Mouse (Mus musculus) lung, adult 2 months (tissue): Measurements from ENCODE around the gene Dexi.

Source experiments
- CTCF ChIP-seq: fragments of 200-500 bp; IDR thresholded peaks from 2 replicates; pipeline ENCODE4 v1.5.1; 2011; ENCODE audit warnings: mild to moderate bottlenecking, low read length, control low read depth; ENCODE audit not compliant: insufficient read depth
- POLR2A ChIP-seq: fragments of 200-500 bp; IDR thresholded peaks from 2 replicates; pipeline ENCODE4 v1.6.1; 2011; ENCODE audit warnings: low read depth, mild to moderate bottlenecking, control low read depth, low read length, borderline replicate concordance; ENCODE audit errors: extremely low read depth

DNA sequence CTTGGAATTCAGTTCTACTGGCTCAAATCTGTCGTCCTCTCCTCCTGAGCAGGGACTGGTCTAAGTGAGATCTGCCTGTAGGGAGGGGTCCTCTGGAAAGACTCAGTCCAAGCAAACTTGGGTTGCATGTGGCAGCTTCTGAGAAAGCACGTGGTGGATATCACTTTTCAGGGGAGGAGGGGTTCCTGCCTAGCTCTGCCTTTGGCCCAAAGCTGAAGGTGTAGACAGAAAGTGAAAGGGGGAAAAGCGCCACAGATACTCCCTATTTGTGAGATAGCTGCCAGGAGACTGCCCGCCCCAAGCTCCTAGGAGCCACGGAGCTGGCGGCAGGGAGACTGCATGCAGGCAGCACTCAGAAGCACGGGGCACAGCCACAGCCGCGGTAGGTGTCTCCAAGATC lies 53.4 kb downstream of the Dexi start:
- TF ChIP-seq CTCF (no peak), POLR2A (no peak)
